In genomic region chr1:120340419-120341171, GRCm38 (mm10) we compare ENCODE assay signal across 8 mouse cellular contexts. TPM values are rescaled to one million over a fixed set of nuclear protein-coding genes. Genes with fewer than 3 reads are reported as not detected.
A peak's percentile ranks its signal among the peaks of the same experiment; 100 is the strongest.
DNase-seq lines count a peak whose midpoint lies in the region; ATAC-seq and TF ChIP-seq lines count a peak whose summit lies in the region.

Gene C1ql2 (plus strand): TSS chr1:120340582.

- no peak for DNase-seq in heart, adult 18-20 months
- peak; percentile 14 for DNase-seq in Muller cell, postnatal 12 days (ENCODE audit: inconsistent ontology term)
- peak; percentile 78 to 80 for DNase-seq in layer of hippocampus, postnatal 36 days
- DNase-seq in thymus, adult 2 months: no peak

- peaks cover 99% of the 10 kb centered on the region for H3K27me3 ChIP-seq in heart, embryonic 12.5 days (replicated peaks)
- H3K27me3 ChIP-seq in forebrain, embryonic 15.5 days: peaks cover 83% of the 10 kb centered on the region
- peaks cover 98% of the 10 kb centered on the region for H3K27me3 ChIP-seq in neural tube, embryonic 13.5 days
- peaks cover 3% of the 10 kb centered on the region for H3K27me3 ChIP-seq in thymus, adult 2 months (ENCODE audit: control insufficient read depth, insufficient read depth, low read length)

- peaks cover 22% of the 10 kb centered on the region for H3K4me1 ChIP-seq in heart, embryonic 12.5 days (replicated peaks)
- peaks cover 29% of the 10 kb centered on the region for H3K4me1 ChIP-seq in forebrain, embryonic 15.5 days
- peaks cover 28% of the 10 kb centered on the region for H3K4me1 ChIP-seq in neural tube, embryonic 13.5 days (replicated peaks)
- H3K4me1 ChIP-seq in thymus, adult 2 months (replicated peaks; ENCODE audit: control insufficient read depth, insufficient read depth, low read length): no peaks in the 10 kb centered on the region

- TF ChIP-seq CTCF in thymus, adult 2 months (IDR thresholded peaks at IDR 0.05; ENCODE audit: borderline replicate concordance, control insufficient read depth, extremely low read depth, insufficient read depth, low read length, poor library complexity): no peak

- peak within 1 kb of the TSS; percentile 36 for H3K4me3 ChIP-seq in heart, embryonic 12.5 days
- peak within 1 kb of the TSS; percentile 43 for H3K4me3 ChIP-seq in forebrain, embryonic 15.5 days
- H3K4me3 ChIP-seq in neural tube, embryonic 13.5 days: peak within 1 kb of the TSS; percentile 37
- H3K4me3 ChIP-seq in thymus, adult 2 months (ENCODE audit: control insufficient read depth, insufficient read depth, low read length): no peak within 1 kb of the TSS

- H3K27ac ChIP-seq in heart, embryonic 12.5 days (ENCODE audit: poor library complexity, severe bottlenecking): no peak within 1 kb of the TSS
- no peak within 1 kb of the TSS for H3K27ac ChIP-seq in forebrain, embryonic 15.5 days (replicated peaks)
- H3K27ac ChIP-seq in neural tube, embryonic 13.5 days (replicated peaks): no peak within 1 kb of the TSS
- no peak within 1 kb of the TSS for H3K27ac ChIP-seq in thymus, adult 2 months (ENCODE audit: control insufficient read depth, insufficient read depth, low read length)

- WGBS in heart, embryonic 12.5 days: under 1% methylated on average over 71 of the region's 73 CpGs
- under 1% methylated on average over 63 of the region's 73 CpGs for WGBS in forebrain, embryonic 15.5 days
- under 1% methylated on average over 73 of the region's 73 CpGs for WGBS in neural tube, embryonic 13.5 days
- 4% methylated on average over 72 of the region's 73 CpGs for WGBS in thymus, adult 2 months

- H3K4me2 ChIP-seq in heart, embryonic 12.5 days: peak within 1 kb of the TSS; percentile 66
- peak within 1 kb of the TSS; percentile 76 for H3K4me2 ChIP-seq in forebrain, embryonic 15.5 days (replicated peaks)
- H3K4me2 ChIP-seq in neural tube, embryonic 13.5 days: peak within 1 kb of the TSS; percentile 58

- H3K9ac ChIP-seq in heart, embryonic 12.5 days: no peak within 1 kb of the TSS
- peak within 1 kb of the TSS; percentile 30; the same call in 1 of the 2 replicates for H3K9ac ChIP-seq in forebrain, embryonic 15.5 days (replicated peaks)
- H3K9ac ChIP-seq in neural tube, embryonic 13.5 days: peak within 1 kb of the TSS; percentile 26; the same call in 1 of the 2 replicates

- no peaks in the 10 kb centered on the region for H3K36me3 ChIP-seq in heart, embryonic 12.5 days
- no peaks in the 10 kb centered on the region for H3K36me3 ChIP-seq in forebrain, embryonic 15.5 days
- no peaks in the 10 kb centered on the region for H3K36me3 ChIP-seq in neural tube, embryonic 13.5 days
- H3K36me3 ChIP-seq in thymus, adult 2 months (ENCODE audit: control insufficient read depth, insufficient read depth, low read length): no peaks in the 10 kb centered on the region

- TF ChIP-seq POLR2A in thymus, adult 2 months (IDR thresholded peaks at IDR 0.05; ENCODE audit: control insufficient read depth, extremely low read depth, insufficient read depth, low read length, poor library complexity): no peak

- 0 out of 2 replicates have a peak, but pooled peaks have one; percentile 7 for ATAC-seq in heart, embryonic 12.5 days (ENCODE audit: insufficient number of reproducible peaks, low FRiP score)
- ATAC-seq in forebrain, embryonic 15.5 days (replicated peaks): peak; percentile 82
- ATAC-seq in neural tube, embryonic 13.5 days (ENCODE audit: low read depth): peak; percentile 58
- no peak for ATAC-seq in monocyte, adult 5-6 weeks (replicated peaks; ENCODE audit: insufficient number of reproducible peaks, low FRiP score, low TSS enrichment, poor library complexity, severe bottlenecking)

- no peaks in the 10 kb centered on the region for H3K9me3 ChIP-seq in heart, embryonic 12.5 days (replicated peaks)
- no peaks in the 10 kb centered on the region for H3K9me3 ChIP-seq in forebrain, embryonic 15.5 days
- H3K9me3 ChIP-seq in neural tube, embryonic 13.5 days: no peaks in the 10 kb centered on the region

RNA-seq across cellular contexts. Expression of gene C1ql2, which starts in this region (rescaled TPM):
- polyA plus RNA-seq in heart, embryonic 12.5 days (2016; fragmentation: Nextera tagmentation; extraction: Ambion mirVana): not detected in 2 replicates
- not detected for total RNA-seq in heart, adult 18-20 months (2021)
- 1.2 and 1.3 TPM in 2 replicates for polyA plus RNA-seq in forebrain, embryonic 15.5 days (2015; fragmentation: Nextera tagmentation; extraction: Ambion mirVana)
- total RNA-seq in layer of hippocampus, postnatal 36 days (2021): 10 to 100 TPM; 81.1 to 88.7 TPM
- polyA plus RNA-seq in neural tube, embryonic 13.5 days (2015; fragmentation: Nextera tagmentation; extraction: Ambion mirVana): 0.58 and 0.71 TPM in 2 replicates
- not detected in 3 replicates for total RNA-seq in monocyte, adult 5-6 weeks (2017)
- 0.11 and 0.28 TPM in 2 replicates for polyA plus RNA-seq in thymus, adult 2 months (2012; rRNA removed)

Comparison
In these comparisons a context has a peak if more than half of its experiments do, and no peak if none do; other contexts are left out.
1. RNA of gene C1ql2 (total RNA-seq): 81.1 to 88.7 TPM in layer of hippocampus, postnatal 36 days; not detected in heart, adult 18-20 months and not detected in monocyte, adult 5-6 weeks; every median in the first group is over 10 times any median in the second.
2. Peak in ATAC-seq, H3K4me3 ChIP-seq and H3K4me2 ChIP-seq in heart, embryonic 12.5 days; RNA of the gene not detected or under 1 TPM.
3. Peak in ATAC-seq, H3K4me3 ChIP-seq, H3K9ac ChIP-seq and H3K4me2 ChIP-seq in neural tube, embryonic 13.5 days; RNA of the gene not detected or under 1 TPM.
4. DNase-seq: peak in Muller cell, postnatal 12 days (single experiment) and layer of hippocampus, postnatal 36 days (2 of 2); none in heart, adult 18-20 months (0 of 2) and thymus, adult 2 months (single experiment).
5. Peak in every context shown above with its lines, with median percentiles within 50 percentile points of each other: H3K4me2 ChIP-seq.